Mouse (Mus musculus): ENCODE results near the gene Fdxacb1. TPM values are rescaled to one million over a fixed set of nuclear protein-coding genes. Genes with fewer than 3 reads are reported as not detected.

Gene Fdxacb1
- 0.90 TPM for polyA plus RNA-seq (2015; fragmentation: Illumina TruSeq; extraction: RNeasy Lipid Tissue Mini Kit (QIAGEN cat#74804); ENCODE audit: insufficient read depth, low read depth, low replicate concordance)

GRCm38 (mm10) chr9:50768107-50769002 is at the start of gene Fdxacb1:
TSS of gene Fdxacb1 (plus strand) at chr9:50768236.

GRCm38 (mm10) chr9:50738914-50739870 is 28.8 kb upstream of the Fdxacb1 start, which contains the start of gene Dixdc1:
TSS of gene Dixdc1 (minus strand) at chr9:50739517.

GRCm38 (mm10) chr9:50746214-50746677 is 21.8 kb upstream of the Fdxacb1 start, which contains the start of gene 2310030G06Rik:
TSS of gene 2310030G06Rik (minus strand) at chr9:50746536.

GRCm38 (mm10) chr9:50751323-50751722 is 16.7 kb upstream of the Fdxacb1 start, which contains the start of gene Cryab:
TSS of gene Cryab (plus strand) at chr9:50751325.

GRCm38 (mm10) chr9:50752054-50752602 is 15.9 kb upstream of the Fdxacb1 start, which contains the start of gene Hspb2:
TSS of gene Hspb2 (minus strand) at chr9:50752354.

GRCm38 (mm10) chr9:50774991-50775612 is 7.1 kb downstream of the Fdxacb1 start, which contains the start of the genes Alg9 and 1110032A03Rik:
TSS of gene Alg9 (plus strand) at chr9:50775019.
TSS of gene 1110032A03Rik (minus strand) at chr9:50775520.

Other genes starting within 250 kb of the Fdxacb1 start
- 13.8 TPM for gene Pts, start 239.5 kb upstream of the Fdxacb1 start, polyA plus RNA-seq (2015; fragmentation: Illumina TruSeq; extraction: RNeasy Lipid Tissue Mini Kit (QIAGEN cat#74804); ENCODE audit: insufficient read depth, low read depth, low replicate concordance)
- 4.1 TPM for gene Il18, start 213.4 kb upstream of the Fdxacb1 start, polyA plus RNA-seq (2015; fragmentation: Illumina TruSeq; extraction: RNeasy Lipid Tissue Mini Kit (QIAGEN cat#74804); ENCODE audit: insufficient read depth, low read depth, low replicate concordance)
- 0.39 TPM for gene Bco2, start 213.1 kb upstream of the Fdxacb1 start, polyA plus RNA-seq (2015; fragmentation: Illumina TruSeq; extraction: RNeasy Lipid Tissue Mini Kit (QIAGEN cat#74804); ENCODE audit: insufficient read depth, low read depth, low replicate concordance)
- gene Tex12, start 206.9 kb upstream of the Fdxacb1 start, polyA plus RNA-seq (2015; fragmentation: Illumina TruSeq; extraction: RNeasy Lipid Tissue Mini Kit (QIAGEN cat#74804); ENCODE audit: insufficient read depth, low read depth, low replicate concordance), result not detected
- 33.8 TPM for gene Sdhd, start 164.4 kb upstream of the Fdxacb1 start, polyA plus RNA-seq (2015; fragmentation: Illumina TruSeq; extraction: RNeasy Lipid Tissue Mini Kit (QIAGEN cat#74804); ENCODE audit: insufficient read depth, low read depth, low replicate concordance)
- gene Timm8b, start 164.3 kb upstream of the Fdxacb1 start, polyA plus RNA-seq (2015; fragmentation: Illumina TruSeq; extraction: RNeasy Lipid Tissue Mini Kit (QIAGEN cat#74804); ENCODE audit: insufficient read depth, low read depth, low replicate concordance), result 34.4 TPM
- 0.74 TPM for gene Pih1d2, start 150.9 kb upstream of the Fdxacb1 start, polyA plus RNA-seq (2015; fragmentation: Illumina TruSeq; extraction: RNeasy Lipid Tissue Mini Kit (QIAGEN cat#74804); ENCODE audit: insufficient read depth, low read depth, low replicate concordance)
- 5.2 TPM for gene Nkapd1, start 150.8 kb upstream of the Fdxacb1 start, polyA plus RNA-seq (2015; fragmentation: Illumina TruSeq; extraction: RNeasy Lipid Tissue Mini Kit (QIAGEN cat#74804); ENCODE audit: insufficient read depth, low read depth, low replicate concordance)
- gene Dlat, start 108.5 kb upstream of the Fdxacb1 start, polyA plus RNA-seq (2015; fragmentation: Illumina TruSeq; extraction: RNeasy Lipid Tissue Mini Kit (QIAGEN cat#74804); ENCODE audit: insufficient read depth, low read depth, low replicate concordance), result 5.9 TPM
- 4.0 TPM for gene Dixdc1, start 28.7 kb upstream of the Fdxacb1 start, polyA plus RNA-seq (2015; fragmentation: Illumina TruSeq; extraction: RNeasy Lipid Tissue Mini Kit (QIAGEN cat#74804); ENCODE audit: insufficient read depth, low read depth, low replicate concordance)
- gene 2310030G06Rik, start 21.7 kb upstream of the Fdxacb1 start, polyA plus RNA-seq (2015; fragmentation: Illumina TruSeq; extraction: RNeasy Lipid Tissue Mini Kit (QIAGEN cat#74804); ENCODE audit: insufficient read depth, low read depth, low replicate concordance), result 8.6 TPM
- 37.8 TPM for gene Cryab, start 16.9 kb upstream of the Fdxacb1 start, polyA plus RNA-seq (2015; fragmentation: Illumina TruSeq; extraction: RNeasy Lipid Tissue Mini Kit (QIAGEN cat#74804); ENCODE audit: insufficient read depth, low read depth, low replicate concordance)
- 4.5 TPM for gene Hspb2, start 15.9 kb upstream of the Fdxacb1 start, polyA plus RNA-seq (2015; fragmentation: Illumina TruSeq; extraction: RNeasy Lipid Tissue Mini Kit (QIAGEN cat#74804); ENCODE audit: insufficient read depth, low read depth, low replicate concordance)
- gene Alg9, start 6.8 kb downstream of the Fdxacb1 start, polyA plus RNA-seq (2015; fragmentation: Illumina TruSeq; extraction: RNeasy Lipid Tissue Mini Kit (QIAGEN cat#74804); ENCODE audit: insufficient read depth, low read depth, low replicate concordance), result 6.7 TPM
- gene 1110032A03Rik, start 7.3 kb downstream of the Fdxacb1 start, polyA plus RNA-seq (2015; fragmentation: Illumina TruSeq; extraction: RNeasy Lipid Tissue Mini Kit (QIAGEN cat#74804); ENCODE audit: insufficient read depth, low read depth, low replicate concordance), result 11.6 TPM
- 4.9 TPM for gene Ppp2r1b, start 77.1 kb downstream of the Fdxacb1 start, polyA plus RNA-seq (2015; fragmentation: Illumina TruSeq; extraction: RNeasy Lipid Tissue Mini Kit (QIAGEN cat#74804); ENCODE audit: insufficient read depth, low read depth, low replicate concordance)
- 5.4 TPM for gene Sik2, start 240.8 kb downstream of the Fdxacb1 start, polyA plus RNA-seq (2015; fragmentation: Illumina TruSeq; extraction: RNeasy Lipid Tissue Mini Kit (QIAGEN cat#74804); ENCODE audit: insufficient read depth, low read depth, low replicate concordance)

Data from pancreas, adult 10 weeks (tissue).